Mouse (Mus musculus) liver, postnatal 0 days (tissue): ENCODE measurements around the gene Wnk2.

Source experiments
- CTCF ChIP-seq: sonication (generic); IDR thresholded peaks from 2 replicates; pipeline ENCODE4 v1.5.1; 2016; ENCODE audit warnings: antibody characterized with exemption, low read depth
- EP300 ChIP-seq: IDR thresholded peaks from 2 replicates; pipeline ENCODE4 v1.6.1; 2016; ENCODE audit warnings: antibody characterized with exemption, low read depth, mild to moderate bottlenecking

DNA sequence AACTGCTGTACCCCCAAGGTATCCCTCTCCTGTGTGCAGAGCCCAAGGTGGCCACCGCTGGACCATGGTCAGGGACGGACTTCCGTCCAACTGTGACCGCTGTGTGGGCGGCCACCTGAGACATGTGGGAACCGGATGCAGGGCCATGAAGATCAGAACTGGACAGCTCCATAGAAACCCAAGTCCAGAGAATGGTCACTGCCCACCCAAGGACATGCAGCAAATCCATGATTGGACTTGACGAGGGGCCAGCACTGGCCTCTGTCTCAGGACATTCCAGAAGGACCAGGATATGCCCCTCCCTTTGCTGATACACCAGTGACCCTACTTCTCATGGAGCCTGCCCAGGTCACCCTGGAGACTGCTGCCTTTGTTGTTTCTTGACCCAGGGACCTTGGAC lies 47.8 kb upstream of the Wnk2 start:
- TF ChIP-seq CTCF (no peak), EP300 (no peak)
